Mouse (Mus musculus) brain, embryonic 14.5 days (tissue): ENCODE measurements around the gene Runx1.

Experiments
- CTCF ChIP-seq: fragments of 200-500 bp; IDR thresholded peaks from 2 replicates; pipeline ENCODE4 v1.5.1; 2012; ENCODE audit warnings: inconsistent platforms, mild to moderate bottlenecking, moderate library complexity, borderline replicate concordance; ENCODE audit not compliant: insufficient read depth, insufficient read length; ENCODE audit errors: extremely low read depth
- POLR2A ChIP-seq: fragments of 200-500 bp; IDR thresholded peaks from 2 replicates; pipeline ENCODE4 v1.6.1; 2012; ENCODE audit warnings: mild to moderate bottlenecking, inconsistent platforms, borderline replicate concordance; ENCODE audit not compliant: poor library complexity, insufficient read depth, insufficient read length, severe bottlenecking; ENCODE audit errors: extremely low read depth

- TF ChIP-seq CTCF = no peak
- no peak for TF ChIP-seq POLR2A
These were observed 215.5 kb downstream of the Runx1 start for GRCm38 (mm10) chr16:92610464-92610863.
